Mouse (Mus musculus) kidney, postnatal 10 days (tissue): ENCODE measurements around the gene Mylk4.
A peak's percentile ranks its signal among the peaks of the same experiment; 100 is the strongest.

Experiments used
- DNase-seq: peaks from one replicate; pipeline ENCODE4 v3.0.0; 2021; ENCODE audit warnings: mixed read lengths

The Mylk4 gene

DNA sequence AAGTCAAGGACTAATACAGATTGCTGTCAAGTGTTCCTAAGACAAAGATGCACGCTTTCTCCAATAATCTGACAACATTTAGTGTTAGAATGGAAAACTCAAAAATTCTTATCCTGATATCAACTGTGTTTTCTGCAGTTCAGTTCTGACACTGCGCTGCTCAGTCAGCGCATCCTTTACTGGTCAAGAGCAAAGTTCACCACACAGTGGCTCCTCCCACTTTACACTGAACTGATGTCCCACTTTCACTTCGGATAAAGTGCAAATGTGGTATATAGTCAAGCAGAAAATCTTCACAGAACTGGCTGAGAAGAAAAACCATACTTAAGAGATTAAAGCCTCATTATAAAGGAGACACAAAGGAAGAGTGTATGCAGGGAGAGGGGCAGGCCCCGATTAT, 11.4 kb upstream of the Mylk4 start:
- DNase-seq: peak; percentile 43

DNA sequence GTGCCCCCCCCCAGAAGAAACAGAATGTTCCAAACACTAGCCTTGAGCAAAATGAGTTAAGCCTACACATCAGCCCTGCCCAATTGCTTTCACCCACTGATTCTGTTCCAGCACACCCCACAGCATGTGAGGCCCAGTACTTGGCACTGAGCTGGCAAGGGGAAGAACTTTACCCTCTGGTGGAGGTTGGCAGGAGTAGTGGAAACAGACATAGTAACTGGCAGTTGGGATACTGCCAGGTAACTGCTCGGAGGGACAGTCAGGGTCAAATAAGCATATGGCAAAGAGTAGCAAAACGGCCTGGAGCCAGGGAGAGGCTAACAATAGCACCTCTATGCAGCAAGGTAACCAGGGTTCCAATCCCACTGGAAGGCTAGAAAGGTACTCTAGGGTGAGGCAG, 10.9 kb upstream of the Mylk4 start:
- peak; percentile 68 for DNase-seq

DNA sequence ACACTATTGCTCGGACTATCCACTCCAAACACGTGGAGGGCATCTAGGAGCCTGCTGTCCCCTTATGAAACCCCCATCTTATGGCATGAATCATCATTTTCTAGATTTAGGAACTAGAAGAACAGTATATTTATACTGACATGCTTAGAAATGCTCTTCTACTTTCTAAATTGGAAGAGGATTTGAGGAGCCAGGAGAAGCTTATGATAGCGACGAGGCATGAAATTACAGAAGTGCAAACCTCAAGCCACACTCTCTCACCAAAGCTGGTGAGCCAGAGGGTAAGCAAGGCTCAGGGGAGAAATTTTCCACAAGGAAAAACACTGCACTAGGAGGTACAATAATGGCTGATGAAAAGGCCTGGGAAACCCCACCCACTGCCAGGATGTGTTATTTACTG, 6.0 kb upstream of the Mylk4 start:
- no peak for DNase-seq

- no peak for DNase-seq
Measured at GRCm38 (mm10) chr13:32787584-32787983, 3.8 kb upstream of the Mylk4 start.

DNA sequence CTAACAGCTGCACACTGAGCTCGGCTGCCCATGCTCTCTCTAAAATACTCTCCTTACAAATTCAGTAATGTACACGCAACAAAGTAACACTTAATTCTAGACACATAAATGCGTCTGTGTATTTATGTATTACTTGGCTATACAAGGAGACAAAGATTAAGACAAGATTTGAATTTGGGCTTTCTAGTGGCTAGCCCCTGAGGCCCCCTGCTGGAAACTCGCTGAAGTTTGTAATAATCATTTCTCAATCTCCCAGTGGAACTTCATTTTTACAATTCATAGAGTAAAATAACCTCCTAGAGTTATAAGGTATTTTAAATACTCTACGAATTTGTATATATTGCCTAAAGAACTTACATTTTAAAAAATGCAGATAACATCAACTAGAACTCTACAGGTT, 699 bp downstream of the Mylk4 start:
- peak; percentile 47 for DNase-seq

DNA sequence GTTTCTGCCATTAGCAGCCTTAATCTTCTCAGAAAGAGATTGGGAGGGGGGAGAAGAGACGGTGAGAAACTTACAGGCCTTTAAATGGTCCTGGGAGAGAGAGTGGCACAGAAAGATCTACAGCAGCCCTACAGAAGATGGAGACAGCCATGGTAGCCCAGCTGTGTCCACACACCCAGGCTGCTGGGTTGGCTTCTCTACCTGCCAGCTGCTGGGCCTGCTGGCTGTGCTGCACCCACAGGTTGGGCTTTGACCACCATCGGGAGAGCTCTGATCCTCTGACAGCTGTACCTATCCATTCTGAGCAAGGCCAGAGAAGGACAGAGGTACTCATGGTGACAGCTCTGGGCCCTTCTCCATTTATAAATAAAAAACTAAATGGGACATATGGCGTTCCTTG, 4.9 kb downstream of the Mylk4 start:
- no peak for DNase-seq

- DNase-seq: no peak
Measured at GRCm38 (mm10) chr13:32776350-32776749, 7.4 kb downstream of the Mylk4 start.

DNA sequence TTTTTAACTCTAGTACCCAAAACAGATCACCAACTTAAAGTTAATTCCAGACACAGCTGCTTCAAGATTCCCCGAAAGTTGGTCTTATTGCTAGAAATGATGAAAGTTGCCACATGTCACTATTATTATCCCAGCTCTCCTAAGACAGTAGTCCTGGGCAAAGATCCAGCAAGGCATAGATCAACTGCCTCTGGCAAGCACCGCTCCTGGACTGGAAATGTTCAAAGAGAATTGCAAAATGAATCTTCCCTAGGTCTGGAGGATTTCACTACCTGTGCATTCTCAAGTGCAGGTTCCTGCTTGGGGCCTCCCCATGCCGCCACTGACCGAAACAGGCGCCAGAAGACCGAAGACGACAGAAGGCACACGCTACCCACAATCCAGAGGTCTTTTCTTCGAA, 7.9 kb downstream of the Mylk4 start:
- peak; percentile 30 for DNase-seq

DNA sequence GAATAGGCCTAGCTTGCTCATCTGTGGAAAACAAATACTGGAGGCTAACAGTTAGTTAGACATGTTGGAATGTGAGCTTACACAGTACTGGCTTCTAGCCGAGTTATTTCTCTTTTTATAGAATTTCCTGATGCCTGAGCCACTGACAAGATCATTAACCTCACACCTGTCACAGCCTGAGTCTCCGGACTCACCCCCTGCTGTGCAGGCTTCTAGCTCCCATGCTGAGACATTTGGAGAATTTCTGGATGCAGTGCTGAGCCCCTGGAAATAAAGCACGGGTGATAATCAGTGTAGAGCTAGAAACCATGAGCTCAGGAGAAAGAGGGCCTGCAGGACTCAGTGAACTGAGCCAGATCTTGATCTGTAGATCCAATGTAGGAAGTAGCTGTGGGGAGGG, 13.8 kb downstream of the Mylk4 start:
- DNase-seq: peak; percentile 20

DNA sequence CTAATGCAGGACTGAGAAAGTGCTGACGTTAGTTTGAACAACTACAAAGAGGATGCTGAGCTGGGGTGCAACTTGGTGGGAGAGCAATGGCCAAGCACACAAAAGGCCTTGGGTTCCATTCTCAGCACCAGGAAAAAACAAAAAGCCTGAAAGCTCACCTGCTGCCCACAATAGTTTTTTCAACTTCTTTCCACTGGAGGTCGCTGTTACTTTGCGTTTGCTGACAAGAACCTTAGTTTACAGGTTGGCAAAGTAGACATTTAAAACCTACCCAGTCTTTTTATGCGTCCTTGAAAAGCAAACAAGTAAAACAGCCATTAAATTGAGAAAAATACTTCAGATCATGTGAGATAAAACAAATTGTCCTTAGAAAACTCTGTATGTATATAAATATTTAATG, 15.7 kb downstream of the Mylk4 start:
- peak; percentile 51 for DNase-seq

DNA sequence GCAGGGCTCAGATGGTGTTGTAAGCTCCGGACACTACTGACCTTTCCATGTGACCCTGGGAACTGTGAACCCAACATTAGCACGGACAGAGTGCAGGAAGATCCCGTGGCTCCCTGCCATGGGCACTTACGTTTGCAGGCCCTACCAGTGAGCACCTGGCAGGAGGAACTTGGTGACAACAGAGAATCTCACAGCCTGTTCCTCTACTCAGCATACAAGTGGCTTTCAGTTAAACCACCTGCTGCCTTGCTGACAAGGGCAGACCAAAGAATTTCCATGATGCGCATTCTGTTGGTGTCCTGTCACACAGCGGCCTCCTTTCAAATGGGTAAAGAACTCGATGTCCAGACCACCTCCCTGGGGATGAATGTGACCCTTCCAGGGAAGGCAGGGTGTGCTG, 19.3 kb downstream of the Mylk4 start:
- no peak for DNase-seq

DNA sequence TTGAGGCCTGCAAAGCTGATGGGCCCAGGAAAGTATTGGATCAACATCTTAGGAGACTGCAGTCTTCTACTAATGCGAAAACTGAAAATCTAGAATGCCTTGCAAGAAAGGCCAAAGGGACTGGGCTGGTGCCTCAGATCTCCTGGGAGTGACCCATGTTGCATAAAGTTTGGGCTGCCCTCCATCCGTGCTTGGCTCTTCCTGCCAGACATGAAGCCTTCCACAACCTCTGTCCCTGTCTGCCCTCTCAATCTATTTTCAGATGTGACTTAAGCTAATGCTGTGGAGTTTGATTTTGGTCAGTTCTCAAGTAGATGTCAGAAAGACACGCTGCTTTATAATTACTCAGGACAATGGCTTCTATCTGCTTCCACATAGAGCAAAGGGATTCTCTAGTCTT, 20.6 kb downstream of the Mylk4 start:
- no peak for DNase-seq

DNA sequence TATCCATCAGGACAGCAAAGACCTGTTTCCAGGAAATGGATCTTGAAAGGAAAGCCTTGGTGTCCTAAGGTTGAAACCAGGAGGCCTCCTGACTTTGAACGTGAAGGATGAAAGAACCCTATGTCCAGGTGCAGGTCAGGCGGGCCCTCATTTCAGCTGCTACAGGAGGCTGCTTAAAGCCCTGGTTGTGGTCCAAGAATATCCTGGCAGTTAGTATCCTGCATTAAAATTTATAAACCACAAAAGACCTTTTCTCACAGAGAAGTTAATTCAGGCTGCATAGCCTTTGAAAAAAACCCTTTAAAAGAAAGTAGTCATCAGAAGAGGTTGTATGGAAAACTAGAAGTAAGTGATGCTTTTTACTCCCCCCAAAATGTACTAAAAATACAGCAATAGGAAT, 23.0 kb downstream of the Mylk4 start:
- no peak for DNase-seq

GRCm38 (mm10) chr13:32759036-32759435, 24.7 kb downstream of the Mylk4 start:
- no peak for DNase-seq

- DNase-seq: peak; percentile 14
Measured at GRCm38 (mm10) chr13:32752066-32752657, 31.6 kb downstream of the Mylk4 start.

DNA sequence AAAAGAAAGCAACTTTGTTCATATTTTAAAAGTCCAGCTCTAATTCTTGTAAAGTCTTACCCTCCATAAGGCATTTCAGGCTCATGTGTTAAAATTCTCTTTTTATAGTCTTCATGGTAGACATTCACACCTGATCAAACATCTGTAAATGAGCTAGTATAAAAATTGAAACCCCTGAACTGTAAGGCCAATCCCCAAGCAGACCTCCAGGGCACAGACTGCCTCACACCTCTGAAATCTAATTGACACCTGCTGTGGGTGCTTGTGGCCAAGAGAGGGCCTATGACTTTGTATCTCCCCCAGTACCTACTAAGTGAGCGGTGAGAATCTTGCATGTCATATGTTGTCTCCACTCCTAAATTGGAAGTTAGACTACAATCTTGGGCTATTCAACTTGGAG, 33.2 kb downstream of the Mylk4 start:
- DNase-seq: no peak

GRCm38 (mm10) chr13:32748421-32748820, 35.3 kb downstream of the Mylk4 start:
- no peak for DNase-seq

DNA sequence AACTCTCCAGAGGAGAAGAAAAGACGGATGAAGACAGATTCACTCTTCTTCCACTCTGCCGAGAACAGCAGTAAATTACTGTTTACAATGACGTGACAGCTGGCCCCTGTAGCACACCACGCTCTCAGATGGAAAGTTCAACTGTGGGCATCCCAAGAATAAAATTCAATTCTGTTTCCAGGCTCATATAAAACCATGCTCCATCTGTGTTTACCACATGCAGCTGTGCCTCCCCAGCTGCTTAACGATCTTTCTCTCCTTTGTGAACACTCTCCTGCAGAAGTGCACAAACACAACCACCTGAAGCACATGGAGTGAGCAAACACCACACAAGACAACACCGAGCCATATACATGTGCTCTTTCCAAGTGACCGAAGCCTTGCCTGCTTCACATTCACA, 42.6 kb downstream of the Mylk4 start:
- DNase-seq: no peak

GRCm38 (mm10) chr13:32731283-32731682, 52.5 kb downstream of the Mylk4 start:
- no peak for DNase-seq

- no peak for DNase-seq
Measured at GRCm38 (mm10) chr13:32724606-32725005, 59.1 kb downstream of the Mylk4 start.

- DNase-seq: no peak
Measured at GRCm38 (mm10) chr13:32721717-32722116, 62.0 kb downstream of the Mylk4 start.

- no peak for DNase-seq
Measured at GRCm38 (mm10) chr13:32719284-32719683, 64.5 kb downstream of the Mylk4 start.

GRCm38 (mm10) chr13:32717709-32718108, 66.0 kb downstream of the Mylk4 start:
- DNase-seq: no peak

- no peak for DNase-seq
Measured at GRCm38 (mm10) chr13:32712568-32712967, 71.2 kb downstream of the Mylk4 start.

DNA sequence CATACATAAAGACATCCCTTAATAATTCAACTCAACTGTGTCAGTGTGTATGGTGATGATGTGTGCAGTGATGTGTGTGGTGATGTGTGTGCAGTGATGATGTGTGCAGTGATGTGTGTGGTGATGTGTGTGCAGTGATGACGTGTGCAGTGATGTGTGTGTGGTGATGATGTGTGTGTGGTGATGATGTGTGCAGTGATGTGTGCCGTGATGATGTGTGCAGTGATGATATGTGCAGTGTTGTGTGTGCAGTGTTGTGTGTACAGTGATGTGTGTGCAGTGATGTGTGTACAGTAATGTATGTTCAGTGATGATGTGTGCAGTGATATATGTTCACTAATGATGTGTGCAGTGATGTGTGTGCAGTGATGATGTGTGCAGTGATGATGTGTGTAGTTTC, 75.9 kb downstream of the Mylk4 start:
- no peak for DNase-seq
